Mouse (Mus musculus) brown adipose tissue, adult 24 weeks (tissue): ENCODE results near the gene Nsdhl. TPM values are rescaled to one million over a fixed set of nuclear protein-coding genes. Genes with fewer than 3 reads are reported as not detected.
A peak's percentile ranks its signal among the peaks of the same experiment; 100 is the strongest.

Experiments
- H3K27ac ChIP-seq: fragments of 200-500 bp; replicated peaks from 2 replicates; pipeline ENCODE4 v1.5.1; 2012; ENCODE audit warnings: low read depth, mild to moderate bottlenecking, low read length
- H3K4me1 ChIP-seq: fragments of 200-500 bp; 2 replicates; pipeline ENCODE4 v1.6.1; 2012; ENCODE audit warnings: low read length, mixed read lengths; ENCODE audit not compliant: control insufficient read depth, insufficient read depth, insufficient read length
- H3K4me3 ChIP-seq: fragments of 200-500 bp; 2 replicates; pipeline ENCODE4 v1.5.1; 2012; ENCODE audit warnings: low read depth, mild to moderate bottlenecking, low read length, moderate library complexity; ENCODE audit not compliant: insufficient read depth
- polyA plus RNA-seq: library from polyadenylated mRNA; stranded (reverse); fragments of >200 nt; gene quantifications from 2 replicates; pipeline ENCODE4 v1.2.4, GENCODE M21; 2012; ENCODE audit not compliant: missing spikeins, insufficient read depth, insufficient read length

Gene Nsdhl
- 81.7 and 105 TPM in 2 replicates for polyA plus RNA-seq

- Histone ChIP-seq H3K4me3 (peak within 1 kb of the TSS; percentile 83), H3K4me1 (peaks cover 2% of the 10 kb centered on the region; the same call in 1 of the 2 replicates), H3K27ac (peak within 1 kb of the TSS; percentile 31)
Observed at GRCm38 (mm10) chrX:72917884-72918681, at the start of gene Nsdhl, which contains the start of gene Cetn2. Nsdhl (plus strand) TSS chrX:72918557. Cetn2 (minus strand) TSS chrX:72918411.

- Histone ChIP-seq H3K4me1 (no peaks in the 10 kb centered on the region), H3K27ac (no peak overlapping the region), H3K4me3 (no peak overlapping the region)
Observed at GRCm38 (mm10) chrX:72895388-72896054, 22.8 kb upstream of the Nsdhl start.

GRCm38 (mm10) chrX:72896055-72896437 is 22.3 kb upstream of the Nsdhl start:
- no peak overlapping the region for H3K27ac ChIP-seq
- no peaks in the 10 kb centered on the region for H3K4me1 ChIP-seq
- H3K4me3 ChIP-seq, result no peak overlapping the region

GRCm38 (mm10) chrX:72902530-72902929 is 15.8 kb upstream of the Nsdhl start:
- Histone ChIP-seq H3K27ac (no peak overlapping the region), H3K4me1 (no peaks in the 10 kb centered on the region), H3K4me3 (no peak overlapping the region)

- H3K4me3 ChIP-seq, result no peak overlapping the region
- H3K27ac ChIP-seq, result no peak overlapping the region
- no peaks in the 10 kb centered on the region for H3K4me1 ChIP-seq
Observed at GRCm38 (mm10) chrX:72907619-72908403, 10.5 kb upstream of the Nsdhl start.

- no peaks in the 10 kb centered on the region for H3K4me1 ChIP-seq
- no peak overlapping the region for H3K4me3 ChIP-seq
- no peak overlapping the region for H3K27ac ChIP-seq
Observed at GRCm38 (mm10) chrX:72908404-72908741, 10.0 kb upstream of the Nsdhl start.

GRCm38 (mm10) chrX:72911611-72912010 is 6.7 kb upstream of the Nsdhl start:
- Histone ChIP-seq H3K4me1 (no peaks in the 10 kb centered on the region), H3K27ac (no peak overlapping the region), H3K4me3 (no peak overlapping the region)

GRCm38 (mm10) chrX:72918682-72919059 is 314 bp downstream of the Nsdhl start:
- H3K4me3 ChIP-seq, result peak overlapping the region; percentile 72
- peaks cover 2% of the 10 kb centered on the region; the same call in 1 of the 2 replicates for H3K4me1 ChIP-seq
- peak overlapping the region; percentile 31; the same call in 1 of the 2 replicates for H3K27ac ChIP-seq

GRCm38 (mm10) chrX:72921391-72921790 is 3.0 kb downstream of the Nsdhl start:
- Histone ChIP-seq H3K27ac (no peak overlapping the region), H3K4me1 (peaks cover 2% of the 10 kb centered on the region; the same call in 1 of the 2 replicates), H3K4me3 (no peak overlapping the region)

- Histone ChIP-seq H3K4me3 (no peak overlapping the region), H3K4me1 (no peaks in the 10 kb centered on the region), H3K27ac (no peak overlapping the region)
Observed at GRCm38 (mm10) chrX:72953464-72953863, 35.1 kb downstream of the Nsdhl start.

- Histone ChIP-seq H3K4me3 (no peak overlapping the region), H3K4me1 (no peaks in the 10 kb centered on the region), H3K27ac (no peak overlapping the region)
Observed at GRCm38 (mm10) chrX:72956486-72956885, 38.1 kb downstream of the Nsdhl start.

GRCm38 (mm10) chrX:72960431-72960830 is 42.1 kb downstream of the Nsdhl start:
- Histone ChIP-seq H3K4me3 (no peak overlapping the region), H3K27ac (no peak overlapping the region), H3K4me1 (no peaks in the 10 kb centered on the region)

GRCm38 (mm10) chrX:72961511-72961910 is 43.2 kb downstream of the Nsdhl start:
- H3K4me3 ChIP-seq, result no peak overlapping the region
- H3K4me1 ChIP-seq, result no peaks in the 10 kb centered on the region
- H3K27ac ChIP-seq, result peak overlapping the region; percentile 40

GRCm38 (mm10) chrX:72962743-72963142 is 44.4 kb downstream of the Nsdhl start:
- Histone ChIP-seq H3K4me3 (no peak overlapping the region), H3K4me1 (no peaks in the 10 kb centered on the region), H3K27ac (no peak overlapping the region)

GRCm38 (mm10) chrX:72982831-72983230 is 64.5 kb downstream of the Nsdhl start:
- peaks cover 5% of the 10 kb centered on the region for H3K4me1 ChIP-seq
- no peak overlapping the region for H3K4me3 ChIP-seq
- 0 out of 2 replicates have a peak overlapping the region, but pooled peaks have one; percentile 1 for H3K27ac ChIP-seq
